Mouse (Mus musculus) E14TG2a.4 (cell line): ENCODE results near the gene Disp1.

Experiments used
- CTCF ChIP-seq: conservative IDR thresholded peaks from 2 replicates; pipeline ENCODE4 v1.5.1; 2014; ENCODE audit warnings: low read length
- NANOG ChIP-seq: IDR thresholded peaks from 2 replicates; pipeline ENCODE4 v1.6.1; 2014; ENCODE audit warnings: borderline replicate concordance, low read length, mixed read lengths

DNA sequence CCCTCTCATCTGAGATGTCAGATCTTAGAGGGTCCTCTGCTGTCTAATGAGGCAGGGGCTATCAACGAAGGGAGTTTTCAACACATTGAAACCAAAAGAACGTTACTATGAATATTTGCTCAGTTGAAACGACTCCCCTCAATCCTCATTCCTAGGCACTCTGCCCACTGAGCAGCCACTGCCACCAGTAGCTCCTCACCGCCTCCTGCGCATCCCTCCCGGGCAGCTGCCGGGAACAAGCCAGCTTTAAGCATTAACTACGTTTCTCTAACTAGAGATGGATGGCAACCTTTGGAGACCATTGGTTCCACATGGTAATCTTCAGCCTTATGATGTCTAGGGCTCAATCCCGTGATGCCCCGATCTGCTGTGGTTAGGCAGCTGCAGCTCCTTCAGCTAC is 123.7 kb downstream of the Disp1 start:
- no peak for TF ChIP-seq CTCF
- no peak for TF ChIP-seq NANOG
